In the genomic region with DNA sequence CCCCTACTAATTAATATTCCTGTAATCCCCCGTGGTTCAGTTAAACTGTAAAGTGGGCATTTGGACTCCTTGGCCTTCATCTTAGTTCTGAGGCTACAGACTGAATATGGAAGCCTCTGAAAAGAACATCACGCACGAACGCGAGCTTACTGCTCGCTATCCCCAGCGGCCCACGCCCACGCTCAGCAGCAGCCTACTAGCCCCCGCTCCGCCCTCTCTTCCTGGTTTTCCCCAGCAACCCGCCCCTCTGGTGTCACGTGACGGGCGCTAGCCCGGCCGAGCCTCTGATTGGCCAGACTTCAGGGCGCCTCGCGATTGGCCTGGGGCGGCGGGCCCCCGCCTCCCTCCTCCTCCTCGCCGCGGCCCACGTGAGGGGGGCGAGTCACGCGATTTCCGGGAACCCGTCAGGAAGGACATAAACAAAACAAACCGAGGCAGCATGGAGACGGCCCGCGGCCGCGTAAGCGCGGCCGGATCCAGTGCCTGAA, we compare ENCODE assay signal across 8 mouse cellular contexts. TPM values are rescaled to one million over a fixed set of nuclear protein-coding genes. Genes with fewer than 3 reads are reported as not detected.
DNase-seq lines count a peak whose midpoint lies in the region; ATAC-seq and TF ChIP-seq lines count a peak whose summit lies in the region.

Gene Crebrf, plus strand, starts transcription at position 380 of the 488 bp plus-strand sequence.

- WGBS in kidney, embryonic 14.5 days, result under 1% methylated on average over 41 of the region's 41 CpGs
- WGBS in limb, embryonic 15.5 days, result 0% methylated on average over 40 of the region's 41 CpGs

- H3K9ac ChIP-seq in kidney, embryonic 14.5 days (ENCODE audit: low read depth, low read length), result peak within 1 kb of the TSS; percentile 68
- H3K9ac ChIP-seq in limb, embryonic 15.5 days, result peak within 1 kb of the TSS; percentile 71

- no peaks in the 10 kb centered on the region for H3K4me1 ChIP-seq in bone marrow macrophage, adult 2 months (ENCODE audit: control insufficient read depth, insufficient read depth, low read length)
- no peaks in the 10 kb centered on the region; the same call in 1 of the 2 replicates for H3K4me1 ChIP-seq in embryonic fibroblast, embryonic 13.5 days (ENCODE audit: control insufficient read depth, insufficient read depth, low read length)
- no peaks in the 10 kb centered on the region for H3K4me1 ChIP-seq in kidney, embryonic 14.5 days (ENCODE audit: control insufficient read depth, insufficient read depth, low read length)
- H3K4me1 ChIP-seq in limb, embryonic 15.5 days, result peaks cover 3% of the 10 kb centered on the region; the same call in 1 of the 2 replicates

- TF ChIP-seq POLR2A in bone marrow macrophage, adult 2 months (IDR thresholded peaks at IDR 0.05; ENCODE audit: borderline replicate concordance, low read depth, low read length), result peak; percentile 58; the same call in 1 of the 2 replicates
- TF ChIP-seq POLR2A in embryonic fibroblast, embryonic 13.5 days (IDR thresholded peaks at IDR 0.05; ENCODE audit: low read depth, low read length), result peak; percentile 95

- peak within 1 kb of the TSS; percentile 70 for H3K4me2 ChIP-seq in kidney, embryonic 14.5 days (replicated peaks; ENCODE audit: low read depth, low read length)
- peak within 1 kb of the TSS; percentile 76 for H3K4me2 ChIP-seq in limb, embryonic 15.5 days

- TF ChIP-seq CTCF in bone marrow macrophage, adult 2 months (IDR thresholded peaks at IDR 0.05; ENCODE audit: low read depth, low read length), result no peak
- TF ChIP-seq CTCF in embryonic fibroblast, embryonic 13.5 days (IDR thresholded peaks at IDR 0.05; ENCODE audit: borderline replicate concordance, insufficient read depth, low read length), result no peak

- H3K27ac ChIP-seq in bone marrow macrophage, adult 2 months (ENCODE audit: insufficient read depth, low read depth, low read length), result peak within 1 kb of the TSS; percentile 67
- H3K27ac ChIP-seq in embryonic fibroblast, embryonic 13.5 days (ENCODE audit: insufficient read depth, low read length), result peak within 1 kb of the TSS; percentile 92
- H3K27ac ChIP-seq in kidney, embryonic 14.5 days (ENCODE audit: low read depth, low read length), result peak within 1 kb of the TSS; percentile 70
- peak within 1 kb of the TSS; percentile 87 for H3K27ac ChIP-seq in limb, embryonic 15.5 days

- ATAC-seq in kidney, embryonic 14.5 days (ENCODE audit: low FRiP score, low TSS enrichment), result peak; percentile 86
- peak; percentile 81 for ATAC-seq in limb, embryonic 15.5 days (ENCODE audit: insufficient number of reproducible peaks, low FRiP score, low TSS enrichment, low read depth)

- H3K36me3 ChIP-seq in kidney, embryonic 14.5 days (ENCODE audit: control insufficient read depth, insufficient read depth, low read length), result no peaks in the 10 kb centered on the region
- no peaks in the 10 kb centered on the region for H3K36me3 ChIP-seq in limb, embryonic 15.5 days

- H3K4me3 ChIP-seq in bone marrow macrophage, adult 2 months (ENCODE audit: insufficient read depth, low read length), result peak within 1 kb of the TSS; percentile 99
- H3K4me3 ChIP-seq in embryonic fibroblast, embryonic 13.5 days (ENCODE audit: insufficient read depth, low read length), result peak within 1 kb of the TSS; percentile 92
- H3K4me3 ChIP-seq in kidney, embryonic 14.5 days (ENCODE audit: low read length), result peak within 1 kb of the TSS; percentile 95
- H3K4me3 ChIP-seq in limb, embryonic 15.5 days, result peak within 1 kb of the TSS; percentile 99

- DNase-seq in A20 (ENCODE audit: low read depth, low spot score), result peak; percentile 98
- peak; percentile 98 to 99 for DNase-seq in heart, adult 9 months (ENCODE audit: low spot score in 2 of 2)
- peak; percentile 98 to 99 for DNase-seq in monocyte, adult 2 months (ENCODE audit: low read depth in 1 of 2, low spot score in 2 of 2)
- DNase-seq in spleen, postnatal 36 days (ENCODE audit: low spot score in 2 of 2), result peak; percentile 100

- no peaks in the 10 kb centered on the region for H3K27me3 ChIP-seq in kidney, embryonic 14.5 days (ENCODE audit: control insufficient read depth, insufficient read depth, low read length)
- H3K27me3 ChIP-seq in limb, embryonic 15.5 days, result no peaks in the 10 kb centered on the region

- no peaks in the 10 kb centered on the region for H3K9me3 ChIP-seq in kidney, embryonic 14.5 days (ENCODE audit: control insufficient read depth, low read length)
- no peaks in the 10 kb centered on the region for H3K9me3 ChIP-seq in limb, embryonic 15.5 days

RNA-seq across cellular contexts. Expression of gene Crebrf, which starts in this region (rescaled TPM):
- polyA plus RNA-seq in bone marrow macrophage, adult 2 months (2012; ENCODE audit: insufficient read depth, insufficient read length, missing spikeins), result 47.9 and 55.0 TPM in 2 replicates
- polyA plus RNA-seq in embryonic fibroblast, embryonic 13.5 days (2011; ENCODE audit: insufficient read length, low read depth, missing spikeins), result 14.4 TPM in 2 replicates
- 4.9 and 10.5 TPM in 2 replicates for polyA plus RNA-seq in kidney, embryonic 14.5 days (2014; fragmentation: Nextera tagmentation; extraction: Ambion mirVana)
- 7.3 and 7.6 TPM in 2 replicates for polyA plus RNA-seq in limb, embryonic 15.5 days (2015; fragmentation: Nextera tagmentation; extraction: Ambion mirVana)

Comparison
In these comparisons a context has a peak if more than half of its experiments do, and no peak if none do; other contexts are left out.
1. Peak in every context shown above with its lines: DNase-seq, ATAC-seq, H3K4me3 ChIP-seq and H3K27ac ChIP-seq.